Mouse (Mus musculus): ENCODE data around the gene D930048N14Rik. TPM values are rescaled to one million over a fixed set of nuclear protein-coding genes. Genes with fewer than 3 reads are reported as not detected.

Gene D930048N14Rik
- total and polyA plus RNA-seq, 3 experiments, result 0.38 to 1.5 (median 0.81) TPM

GRCm38 (mm10) chr11:51675386-51675785, 24.6 kb downstream of the D930048N14Rik start:
- dilution Hi-C loops (cut with MboI; ENCODE audit: extremely low pct_ligation_motif_present, extremely low pct_unique_long_range_greater_than_20kb, low sequenced_read_pairs), result no loop called here
- in situ Hi-C loops (cut with MboI; ENCODE audit: low pct_ligation_motif_present, low pct_unique_long_range_greater_than_20kb, low sequenced_read_pairs), result no loop called here

GRCm38 (mm10) chr11:51677737-51678418, 27.1 kb downstream of the D930048N14Rik start:
- no peak for TF ChIP-seq MAX (IDR thresholded peaks at IDR 0.05; ENCODE audit: low read length)
- TF ChIP-seq E2F4 (IDR thresholded peaks at IDR 0.05; ENCODE audit: insufficient replicate concordance, low read depth, low read length), result no peak
- TF ChIP-seq MAZ (IDR thresholded peaks at IDR 0.05; ENCODE audit: low read depth, low read length), result no peak
- no peak for TF ChIP-seq MEF2A (IDR thresholded peaks at IDR 0.05; ENCODE audit: borderline replicate concordance, low read depth, low read length)
- no peak for TF ChIP-seq USF2 (conservative IDR thresholded peaks at IDR 0.05; ENCODE audit: low read depth, low read length)
- TF ChIP-seq NELFE (IDR thresholded peaks at IDR 0.05; ENCODE audit: low read depth, low read length), result no peak
- Histone ChIP-seq H3K9ac (ENCODE audit: insufficient read depth, low read depth) (no peak overlapping the region), H3K79me2 (replicated peaks; ENCODE audit: control insufficient read depth, extremely low read depth, insufficient read depth, poor library complexity, severe bottlenecking) (no peaks in the 10 kb centered on the region), H3K4me1 (ENCODE audit: control insufficient read depth in 1 of 2, insufficient read depth in 2 of 2) (peaks cover 0 to 11% of the 10 kb centered on the region in 2 experiments; a peak in 2 of 4 replicates), H3K27me3 (replicated peaks) (no peaks in the 10 kb centered on the region), H3K36me3 (replicated peaks in 1 of 2; ENCODE audit: control insufficient read depth in 1 of 2, insufficient read depth in 1 of 2, low read length in 1 of 2) (no peaks in the 10 kb centered on the region), H3K4me3 (replicated peaks in 1 of 3; ENCODE audit: low read depth in 2 of 3, low read length in 2 of 3, poor library complexity in 1 of 3) (no peak overlapping the region), H3K27ac (ENCODE audit: insufficient read depth, low read depth) (no peak overlapping the region), H3K4me2 (ENCODE audit: insufficient read depth, low read depth, poor library complexity, severe bottlenecking) (no peak overlapping the region), H3K9me3 (replicated peaks; ENCODE audit: low read length) (no peaks in the 10 kb centered on the region)
- DNase-seq (ENCODE audit: extremely low read depth), result no peak
- in situ Hi-C loops (cut with MboI; ENCODE audit: low pct_ligation_motif_present, low pct_unique_long_range_greater_than_20kb, low sequenced_read_pairs) (no loop called here), dilution Hi-C loops (cut with MboI; ENCODE audit: extremely low pct_ligation_motif_present, extremely low pct_unique_long_range_greater_than_20kb, low sequenced_read_pairs) (no loop called here)

More at GRCm38 (mm10) chr11:51675386-51675785, 24.6 kb downstream of the D930048N14Rik start:
- no peak overlapping the region for H3K4me2 ChIP-seq (ENCODE audit: insufficient read depth, low read depth, poor library complexity, severe bottlenecking)
- no peak overlapping the region for H3K4me3 ChIP-seq (replicated peaks in 1 of 3; ENCODE audit: low read depth in 2 of 3, low read length in 2 of 3, poor library complexity in 1 of 3)
- TF ChIP-seq ZNF384 (IDR thresholded peaks at IDR 0.05; ENCODE audit: low read depth, low read length) (peak; percentile 54), MAZ (IDR thresholded peaks at IDR 0.05; ENCODE audit: low read depth, low read length) (no peak)
- no peaks in the 10 kb centered on the region for H3K79me2 ChIP-seq (replicated peaks; ENCODE audit: control insufficient read depth, extremely low read depth, insufficient read depth, poor library complexity, severe bottlenecking)
- no peak overlapping the region for H3K9ac ChIP-seq (ENCODE audit: insufficient read depth, low read depth)
- DNase-seq (ENCODE audit: extremely low read depth), result no peak
- no peaks in the 10 kb centered on the region for H3K9me3 ChIP-seq (replicated peaks; ENCODE audit: low read length)
- H3K27me3 ChIP-seq (replicated peaks), result no peaks in the 10 kb centered on the region
- H3K27ac ChIP-seq (ENCODE audit: insufficient read depth, low read depth), result no peak overlapping the region
- peaks cover 0 to 17% of the 10 kb centered on the region in 2 experiments; a peak in 2 of 4 replicates for H3K4me1 ChIP-seq (ENCODE audit: control insufficient read depth in 1 of 2, insufficient read depth in 2 of 2)
- H3K36me3 ChIP-seq (replicated peaks in 1 of 2; ENCODE audit: control insufficient read depth in 1 of 2, insufficient read depth in 1 of 2, low read length in 1 of 2), result no peaks in the 10 kb centered on the region

- Histone ChIP-seq H3K27ac (ENCODE audit: insufficient read depth, low read depth) (no peak overlapping the region), H3K36me3 (replicated peaks in 1 of 2; ENCODE audit: control insufficient read depth in 1 of 2, insufficient read depth in 1 of 2, low read length in 1 of 2) (peaks cover 0 to 3% of the 10 kb centered on the region in 2 experiments), H3K27me3 (replicated peaks) (no peaks in the 10 kb centered on the region), H3K9me3 (replicated peaks; ENCODE audit: low read length) (no peaks in the 10 kb centered on the region), H3K79me2 (replicated peaks; ENCODE audit: control insufficient read depth, extremely low read depth, insufficient read depth, poor library complexity, severe bottlenecking) (no peaks in the 10 kb centered on the region), H3K4me1 (ENCODE audit: control insufficient read depth in 1 of 2, insufficient read depth in 2 of 2) (peaks cover 0 to 8% of the 10 kb centered on the region in 2 experiments; a peak in 2 of 4 replicates), H3K4me3 (replicated peaks in 1 of 3; ENCODE audit: low read depth in 2 of 3, low read length in 2 of 3, poor library complexity in 1 of 3) (no peak overlapping the region), H3K4me2 (ENCODE audit: insufficient read depth, low read depth, poor library complexity, severe bottlenecking) (no peak overlapping the region), H3K9ac (ENCODE audit: insufficient read depth, low read depth) (no peak overlapping the region)
- dilution Hi-C loops (cut with MboI; ENCODE audit: extremely low pct_ligation_motif_present, extremely low pct_unique_long_range_greater_than_20kb, low sequenced_read_pairs), result no loop called here
- in situ Hi-C loops (cut with MboI; ENCODE audit: low pct_ligation_motif_present, low pct_unique_long_range_greater_than_20kb, low sequenced_read_pairs), result no loop called here
- TF ChIP-seq MYC (IDR thresholded peaks at IDR 0.05; ENCODE audit: low read depth, low read length) (no peak), MEF2A (IDR thresholded peaks at IDR 0.05; ENCODE audit: borderline replicate concordance, low read depth, low read length) (no peak), NELFE (IDR thresholded peaks at IDR 0.05; ENCODE audit: low read depth, low read length) (no peak), TCF12 (IDR thresholded peaks at IDR 0.05; ENCODE audit: low read depth, low read length) (no peak), POLR2A (IDR thresholded peaks at IDR 0.05; ENCODE audit: low read depth, low read length) (no peak), USF1 (IDR thresholded peaks at IDR 0.05; ENCODE audit: low read depth, low read length) (no peak)
- DNase-seq (ENCODE audit: extremely low read depth), result no peak
These were observed 28.7 kb downstream of the D930048N14Rik start for GRCm38 (mm10) chr11:51679466-51679865.
